Mouse (Mus musculus) spleen, adult 2 months (tissue): Measurements from ENCODE around the gene Bahcc1. TPM values are rescaled to one million over a fixed set of nuclear protein-coding genes. Genes with fewer than 3 reads are reported as not detected.

ENCODE experiments used
- DNase-seq, 2 experiments: peaks; one replicate each; pipeline versions ENCODE4 v3.0.0 to v3.0.0-alpha.2; 2012 to 2021; ENCODE audit warnings: low spot score in 2 of 2, low read depth in 1 of 2
- H3K27ac ChIP-seq: fragments of 200-500 bp; 2 replicates; pipeline ENCODE4 v1.5.1; 2012; ENCODE audit warnings: low read length, inconsistent platforms; ENCODE audit not compliant: insufficient read depth
- H3K27me3 ChIP-seq: fragments of 200-500 bp; 2 replicates; pipeline ENCODE4 v1.6.1; 2012; ENCODE audit warnings: mild to moderate bottlenecking, moderate library complexity, low read length, inconsistent platforms; ENCODE audit not compliant: control insufficient read depth, insufficient read depth
- H3K36me3 ChIP-seq: fragments of 200-500 bp; 2 replicates; pipeline ENCODE4 v1.6.1; 2012; ENCODE audit warnings: mild to moderate bottlenecking, low read length, inconsistent platforms; ENCODE audit not compliant: control insufficient read depth, insufficient read depth
- H3K4me1 ChIP-seq: fragments of 200-500 bp; 2 replicates; pipeline ENCODE4 v1.6.1; 2011; ENCODE audit warnings: inconsistent platforms; ENCODE audit not compliant: control insufficient read depth, insufficient read depth, insufficient read length
- H3K4me3 ChIP-seq: fragments of 200-500 bp; 2 replicates; pipeline ENCODE4 v1.5.1; 2011; ENCODE audit warnings: mild to moderate bottlenecking, inconsistent platforms; ENCODE audit not compliant: insufficient read depth, insufficient read length; ENCODE audit errors: extremely low read depth
- CTCF ChIP-seq: fragments of 200-500 bp; IDR thresholded peaks from 2 replicates; pipeline ENCODE4 v1.5.1; 2011; ENCODE audit warnings: mild to moderate bottlenecking, inconsistent platforms; ENCODE audit not compliant: insufficient read depth, insufficient read length, insufficient replicate concordance; ENCODE audit errors: extremely low read depth
- POLR2A ChIP-seq: fragments of 200-500 bp; IDR thresholded peaks from 2 replicates; pipeline ENCODE4 v1.6.1; 2011; ENCODE audit warnings: low read depth, low read length, inconsistent platforms
- WGBS: fragments of 180-500 bp; shearing (Covaris S2); methylation state at CpG from one replicate; pipeline ENCODE4 v1.1.7; 2018; 5-methylcytosine and 5-hydroxymethylcytosine counted together
- polyA plus RNA-seq: library from polyadenylated mRNA; depleted of rRNA; stranded (reverse); fragments of >200 nt; gene quantifications from 2 replicates; pipeline ENCODE4 v1.2.3, GENCODE M21; 2012

Bahcc1 gene
- polyA plus RNA-seq, 1 experiment = 3.6 TPM

DNA sequence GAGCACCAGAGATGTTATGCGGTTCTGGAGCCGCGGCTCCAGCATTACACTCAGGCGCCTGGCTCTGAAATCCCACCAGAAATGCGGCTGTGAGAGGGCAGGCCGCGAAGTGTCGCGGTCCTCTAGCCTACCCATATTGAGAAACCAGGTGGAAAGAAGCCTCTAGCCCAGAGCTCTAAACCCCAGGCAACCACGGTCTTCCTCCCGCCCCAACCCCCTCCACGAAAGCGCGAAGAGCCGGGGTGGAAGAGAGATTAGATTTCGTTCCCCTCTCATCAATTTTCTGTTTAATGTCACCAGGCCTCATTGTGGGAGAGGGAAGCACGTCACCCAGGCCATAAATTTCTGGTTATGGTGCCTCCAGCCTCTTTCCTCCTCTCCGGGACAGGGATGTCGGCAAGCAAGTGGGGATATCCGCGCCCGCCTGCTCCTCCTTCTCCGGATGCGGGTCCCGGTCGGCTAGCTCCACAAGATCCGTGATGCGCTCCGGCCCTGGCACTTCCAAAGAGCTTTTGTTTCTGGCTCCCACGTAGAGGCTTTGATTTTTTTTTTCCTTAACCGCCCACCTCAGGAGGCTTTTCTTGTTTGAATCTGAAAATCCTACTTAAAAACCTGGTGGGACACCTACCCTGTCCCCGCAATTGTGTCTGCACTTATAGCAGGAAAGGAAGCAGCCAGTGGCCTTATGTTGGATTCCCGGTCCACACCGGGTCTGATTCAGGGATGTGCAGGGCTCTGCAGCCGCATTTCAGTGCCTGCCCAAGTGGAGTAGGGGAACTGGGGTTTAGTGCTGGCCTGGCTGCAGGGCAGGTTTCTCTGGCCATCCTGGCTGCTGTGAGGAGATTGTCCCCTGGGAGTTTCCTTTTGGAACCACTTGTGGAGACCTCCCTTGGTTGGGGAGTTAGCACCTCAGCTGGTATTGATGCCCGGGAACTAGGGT, 7.2 kb upstream of the Bahcc1 start:
- no peak for DNase-seq
- no peaks in the 10 kb centered on the region for H3K4me1 ChIP-seq
- H3K27me3 ChIP-seq = peaks cover 15% of the 10 kb centered on the region
- WGBS = 24% methylated on average over 36 of the region's 36 CpGs
- H3K4me3 ChIP-seq = no peak overlapping the region
- no peaks in the 10 kb centered on the region for H3K36me3 ChIP-seq
- H3K27ac ChIP-seq = no peak overlapping the region
- TF ChIP-seq POLR2A (no peak), CTCF (no peak)

DNA sequence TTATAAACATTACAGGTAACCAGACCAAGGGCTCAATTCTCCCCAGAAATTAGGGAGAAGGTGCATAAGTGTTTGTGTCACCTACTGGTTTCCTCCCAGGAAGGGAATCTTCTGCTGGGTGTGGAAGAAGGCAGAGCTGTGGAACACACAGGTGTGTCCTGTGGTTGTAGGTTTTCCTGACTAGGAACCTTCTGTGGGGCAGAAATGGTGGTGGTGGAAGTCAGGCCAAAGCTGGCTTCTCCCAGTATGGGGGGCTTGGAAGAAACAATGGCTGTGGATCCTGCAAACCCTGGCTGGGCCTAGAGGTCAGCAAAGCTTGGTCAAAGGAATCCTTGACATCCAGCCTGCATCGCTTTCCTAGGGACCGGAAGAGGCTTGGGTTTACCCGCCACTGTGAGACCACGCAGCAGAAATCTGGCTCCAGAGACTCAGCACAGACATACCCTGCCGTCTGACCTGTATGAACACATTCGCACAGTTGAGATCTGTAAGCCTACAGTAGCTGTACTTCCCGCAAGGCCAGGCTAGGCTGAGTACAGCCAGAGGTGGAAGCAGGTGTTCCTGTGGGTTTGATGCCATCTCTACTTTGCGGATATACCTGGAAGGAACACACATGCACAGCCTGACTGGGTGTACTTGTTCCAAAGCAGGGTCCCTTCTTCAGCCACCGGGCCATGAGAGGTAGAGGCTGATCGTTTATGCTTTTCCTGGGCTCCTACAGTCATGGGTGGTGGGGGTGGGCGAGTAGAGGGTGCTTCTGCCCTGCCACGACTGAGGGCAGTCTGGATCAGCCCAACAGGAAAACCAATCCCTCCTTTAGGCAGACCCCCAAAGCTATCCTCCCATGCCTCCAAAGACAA, 6.1 kb upstream of the Bahcc1 start:
- TF ChIP-seq CTCF (no peak), POLR2A (no peak)
- whole genome bisulfite sequencing = 43% methylated on average over 12 of the region's 12 CpGs
- H3K27ac ChIP-seq = no peak overlapping the region
- peaks cover 4% of the 10 kb centered on the region for H3K4me1 ChIP-seq
- no peak overlapping the region for H3K4me3 ChIP-seq
- H3K36me3 ChIP-seq = no peaks in the 10 kb centered on the region
- DNase-seq = no peak
- H3K27me3 ChIP-seq = peaks cover 24% of the 10 kb centered on the region

DNA sequence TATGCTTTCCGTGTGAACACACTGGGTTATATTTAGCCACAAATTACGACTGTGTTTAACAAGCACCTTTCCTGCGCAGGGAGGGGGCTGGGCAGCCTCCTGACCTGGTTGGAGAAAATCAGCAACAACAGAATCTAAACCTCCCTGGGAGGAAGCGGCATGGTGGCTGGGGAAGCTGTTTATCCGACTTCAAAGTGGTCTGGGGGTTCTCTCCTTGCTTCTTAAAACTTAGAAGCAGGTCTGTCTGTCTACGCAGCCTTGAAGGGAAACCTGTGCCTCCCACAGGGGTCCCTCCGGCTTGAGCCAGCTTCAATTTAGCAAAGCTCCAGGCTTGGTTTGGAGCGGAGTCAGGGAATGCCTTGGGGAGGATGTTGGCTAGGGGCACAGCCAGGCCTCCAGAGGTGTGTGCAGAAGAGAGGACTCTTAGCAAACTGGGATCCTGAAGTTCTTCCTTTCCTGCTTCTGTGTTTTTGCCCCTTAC, 5.1 kb upstream of the Bahcc1 start:
- 33% methylated on average over 8 of the region's 8 CpGs for WGBS
- TF ChIP-seq POLR2A = no peak
- no peak for TF ChIP-seq CTCF
- peaks cover 24% of the 10 kb centered on the region for H3K27me3 ChIP-seq
- no peak overlapping the region for H3K4me3 ChIP-seq
- H3K36me3 ChIP-seq = no peaks in the 10 kb centered on the region
- peaks cover 4% of the 10 kb centered on the region for H3K4me1 ChIP-seq
- H3K27ac ChIP-seq = no peak overlapping the region
- no peak for DNase-seq

DNA sequence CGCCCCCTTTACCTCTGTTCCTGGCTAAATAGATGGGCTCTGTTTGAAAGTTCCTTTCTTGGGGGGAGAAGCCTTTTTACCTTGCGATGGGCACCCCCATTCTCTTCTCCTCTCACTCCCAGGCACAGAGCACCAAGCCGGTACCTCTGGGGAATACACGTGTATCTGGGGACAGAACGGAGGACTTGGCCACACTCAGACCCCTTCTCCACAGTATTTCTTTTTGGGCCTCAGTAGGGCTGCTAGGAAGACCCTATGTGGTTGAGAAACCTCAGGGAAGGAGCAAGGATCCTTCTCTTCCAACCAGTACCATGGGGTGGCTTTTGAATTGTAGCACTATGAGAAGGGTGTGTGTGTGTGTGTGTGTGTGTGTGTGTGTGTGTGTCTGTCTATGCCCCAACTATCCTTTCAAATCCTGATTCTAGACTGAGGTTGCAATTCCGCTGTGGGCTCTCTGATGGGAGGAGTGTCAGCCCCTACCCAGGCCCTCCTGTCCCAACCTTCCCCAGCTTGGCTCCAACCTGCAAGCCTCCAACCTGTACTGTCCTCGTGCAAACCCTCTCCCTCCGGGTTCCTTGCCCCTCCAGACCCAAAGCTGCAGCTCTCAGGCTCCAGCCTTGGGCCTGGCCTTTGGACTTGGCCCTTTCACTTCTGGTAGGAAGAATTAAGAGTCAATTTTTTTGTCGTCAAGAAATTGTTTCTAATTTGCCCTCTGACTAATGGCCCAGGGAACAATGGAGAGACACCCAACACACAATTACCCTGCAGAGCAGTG, 4.4 kb upstream of the Bahcc1 start:
- Histone ChIP-seq H3K27ac (no peak overlapping the region), H3K27me3 (peaks cover 28% of the 10 kb centered on the region), H3K36me3 (no peaks in the 10 kb centered on the region), H3K4me1 (peaks cover 5% of the 10 kb centered on the region), H3K4me3 (no peak overlapping the region)
- 77% methylated on average over 9 of the region's 9 CpGs for WGBS
- TF ChIP-seq CTCF (no peak), POLR2A (no peak)
- DNase-seq = no peak

DNA sequence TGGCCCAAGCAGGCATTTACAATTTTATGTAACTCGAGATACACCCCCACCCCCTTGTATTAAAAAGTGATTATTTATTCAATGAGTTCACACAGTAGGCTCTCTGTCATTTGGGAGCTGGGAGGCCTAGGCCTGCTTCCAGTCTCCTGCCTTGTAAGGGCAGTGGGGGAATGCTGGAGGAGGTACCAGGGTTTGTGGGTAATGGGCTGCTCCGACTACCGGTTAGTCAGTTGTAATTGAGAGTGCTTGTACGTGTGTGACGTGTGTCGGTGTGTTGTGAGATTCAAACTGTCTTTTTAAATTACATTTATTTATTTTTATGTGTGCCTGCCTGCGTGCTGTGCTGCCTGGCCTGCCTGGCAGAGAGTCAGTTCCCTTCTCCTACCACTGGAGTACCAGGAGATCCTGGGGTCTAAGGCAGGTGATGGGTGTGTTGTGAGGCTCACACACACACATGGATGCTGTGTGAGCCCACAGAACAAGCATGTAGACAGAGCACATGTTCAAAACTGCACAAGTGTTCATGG, 3.8 kb upstream of the Bahcc1 start:
- H3K4me1 ChIP-seq = peaks cover 11% of the 10 kb centered on the region
- TF ChIP-seq POLR2A (no peak), CTCF (no peak)
- DNase-seq = no peak
- 84% methylated on average over 7 of the region's 7 CpGs for WGBS
- H3K27ac ChIP-seq = no peak overlapping the region
- H3K27me3 ChIP-seq = peaks cover 34% of the 10 kb centered on the region
- H3K4me3 ChIP-seq = no peak overlapping the region
- H3K36me3 ChIP-seq = no peaks in the 10 kb centered on the region
